Mouse (Mus musculus) 416B (cell line): ENCODE results near the gene Stap1.

ENCODE experiments used
- DNase-seq: peaks from one replicate; pipeline ENCODE4 v3.0.0; 2011; ENCODE audit warnings: low read depth

Gene Stap1

DNA sequence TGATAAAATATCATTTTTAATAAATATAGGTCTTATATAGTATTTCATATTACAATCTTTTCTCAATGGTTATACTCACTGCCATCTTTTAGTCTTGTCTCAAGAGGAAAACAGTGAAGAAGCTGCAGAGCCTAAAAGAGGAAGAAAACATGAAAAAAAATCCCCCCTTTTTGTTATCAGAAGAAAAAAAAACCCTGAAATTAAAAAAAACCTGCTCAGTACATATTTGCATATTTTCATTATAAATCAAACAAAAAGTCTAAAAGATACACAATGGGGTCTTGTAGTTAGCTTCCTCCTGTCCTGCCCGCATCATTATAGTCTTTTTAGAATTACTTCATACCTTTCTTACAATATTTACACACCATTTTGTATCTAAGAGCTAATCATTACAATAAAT lies 57.2 kb downstream of the Stap1 start:
- no peak for DNase-seq

DNA sequence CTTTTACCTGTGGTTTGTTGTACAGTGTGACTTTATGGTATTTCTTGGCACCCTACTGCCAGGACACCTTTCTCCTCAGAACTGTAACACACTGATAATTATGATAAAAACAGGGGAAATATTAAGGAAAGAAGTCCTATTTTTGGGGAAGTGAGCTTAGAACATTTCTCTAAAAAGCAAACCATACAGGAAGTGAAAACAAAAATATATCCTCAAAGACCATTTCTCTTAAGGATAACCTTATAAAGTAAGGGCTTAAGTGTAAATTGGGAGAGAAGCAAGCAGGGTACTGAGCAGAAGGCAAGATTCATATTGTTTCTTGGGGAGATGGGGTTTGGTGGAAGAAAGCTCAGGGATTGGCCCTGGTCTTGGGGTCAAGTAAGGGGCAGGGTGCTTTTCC lies 58.3 kb downstream of the Stap1 start:
- no peak for DNase-seq
